Mouse (Mus musculus) duodenum, adult 2 months (tissue): ENCODE measurements around the gene Brsk1. TPM values are rescaled to one million over a fixed set of nuclear protein-coding genes. Genes with fewer than 3 reads are reported as not detected.

ENCODE experiments used
- polyA plus RNA-seq: library from polyadenylated mRNA; depleted of rRNA; stranded (reverse); fragments of >200 nt; gene quantifications from 2 replicates; pipeline ENCODE4 v1.2.3, GENCODE M21; 2012; ENCODE audit warnings: low replicate concordance; rRNA removed

The Brsk1 gene
- polyA plus RNA-seq = 2.1 and 3.8 TPM in 2 replicates

GRCm38 (mm10) chr7:4690387-4690786 lies at the start of gene Brsk1:
TSS of gene Brsk1 (plus strand) at chr7:4690604.

GRCm38 (mm10) chr7:4658912-4659551 lies 31.4 kb upstream of the Brsk1 start, which contains the start of gene Ppp6r1:
TSS of gene Ppp6r1 (minus strand) at chr7:4659019.

GRCm38 (mm10) chr7:4684632-4685417 lies 5.6 kb upstream of the Brsk1 start, which contains the start of gene Hspbp1:
TSS of gene Hspbp1 (minus strand) at chr7:4685068.

GRCm38 (mm10) chr7:4725169-4725568 lies 34.8 kb downstream of the Brsk1 start, which contains the start of gene Tmem150b:
TSS of gene Tmem150b (minus strand) at chr7:4725249.

GRCm38 (mm10) chr7:4739544-4740275 lies 49.3 kb downstream of the Brsk1 start, which contains the start of gene Kmt5c:
TSS of gene Kmt5c (plus strand) at chr7:4740115.

GRCm38 (mm10) chr7:4752821-4753570 lies 62.6 kb downstream of the Brsk1 start, which contains the start of gene Cox6b2:
TSS of gene Cox6b2 (minus strand) at chr7:4753094.

Other genes starting within 250 kb of the Brsk1 start
- 11.8 and 13.8 TPM in 2 replicates for gene Rdh13, start 245.0 kb upstream of the Brsk1 start, polyA plus RNA-seq
- 0.15 and 2.6 TPM in 2 replicates for gene Eps8l1, start 229.9 kb upstream of the Brsk1 start, polyA plus RNA-seq
- 66.8 and 106 TPM in 2 replicates for gene Ppp1r12c, start 188.9 kb upstream of the Brsk1 start, polyA plus RNA-seq
- gene Tnnt1, start 174.2 kb upstream of the Brsk1 start, polyA plus RNA-seq = 0.16 and 0.62 TPM in 2 replicates
- 1.9 and 2.2 TPM in 2 replicates for gene Tnni3, start 166.4 kb upstream of the Brsk1 start, polyA plus RNA-seq
- 1.6 and 2.1 TPM in 2 replicates for gene Dnaaf3, start 158.2 kb upstream of the Brsk1 start, polyA plus RNA-seq
- 4.5 and 5.8 TPM in 2 replicates for gene Syt5, start 143.1 kb upstream of the Brsk1 start, polyA plus RNA-seq
- gene Ptprh, start 86.6 kb upstream of the Brsk1 start, polyA plus RNA-seq = 37.2 and 75.8 TPM in 2 replicates
- 185 and 471 TPM in 2 replicates for gene Tmem86b, start 59.2 kb upstream of the Brsk1 start, polyA plus RNA-seq
- 104 and 147 TPM in 2 replicates for gene Ppp6r1, start 31.6 kb upstream of the Brsk1 start, polyA plus RNA-seq
- 31.7 and 34.2 TPM in 2 replicates for gene Hspbp1, start 5.5 kb upstream of the Brsk1 start, polyA plus RNA-seq
- 44.7 and 105 TPM in 2 replicates for gene Tmem150b, start 34.6 kb downstream of the Brsk1 start, polyA plus RNA-seq
- gene Kmt5c, start 49.5 kb downstream of the Brsk1 start, polyA plus RNA-seq = 208 and 341 TPM in 2 replicates
- 8.1 and 47.7 TPM in 2 replicates for gene Cox6b2, start 62.5 kb downstream of the Brsk1 start, polyA plus RNA-seq
- not detected in 2 replicates for gene Fam71e2, start 80.7 kb downstream of the Brsk1 start, polyA plus RNA-seq
- gene Il11, start 92.3 kb downstream of the Brsk1 start, polyA plus RNA-seq = 0.21 and 0.53 TPM in 2 replicates
- gene Tmem190, start 92.3 kb downstream of the Brsk1 start, polyA plus RNA-seq = not detected in 2 replicates
- gene Tmem238, start 99.1 kb downstream of the Brsk1 start, polyA plus RNA-seq = 245 and 842 TPM in 2 replicates
- 347 and 393 TPM in 2 replicates for gene Rpl28, start 102.3 kb downstream of the Brsk1 start, polyA plus RNA-seq
- gene Ube2s, start 122.0 kb downstream of the Brsk1 start, polyA plus RNA-seq = 184 and 256 TPM in 2 replicates
- gene Shisa7, start 154.1 kb downstream of the Brsk1 start, polyA plus RNA-seq = 0.19 and 3.1 TPM in 2 replicates
- gene Isoc2b, start 179.7 kb downstream of the Brsk1 start, polyA plus RNA-seq = 31.8 and 33.1 TPM in 2 replicates
- 34.1 and 38.8 TPM in 2 replicates for gene Isoc2a, start 186.5 kb downstream of the Brsk1 start, polyA plus RNA-seq
- not detected in 2 replicates for gene Gm36210, start 215.9 kb downstream of the Brsk1 start, polyA plus RNA-seq
- 26.2 and 34.2 TPM in 2 replicates for gene Zfp628, start 224.6 kb downstream of the Brsk1 start, polyA plus RNA-seq
- gene Nat14, start 231.4 kb downstream of the Brsk1 start, polyA plus RNA-seq = 8.4 and 8.7 TPM in 2 replicates
- 2.7 and 4.6 TPM in 2 replicates for gene Ssc5d, start 235.2 kb downstream of the Brsk1 start, polyA plus RNA-seq